Mouse (Mus musculus) embryonic facial prominence, embryonic 15.5 days (tissue): ENCODE measurements around the gene Rgn. TPM values are rescaled to one million over a fixed set of nuclear protein-coding genes. Genes with fewer than 3 reads are reported as not detected.

Source experiments
- ATAC-seq: fragments of 200-750 bp; cut with Nextera tagmentation; 2 replicates; pipeline ENCODE4 v1.8.0; 2017; ENCODE audit warnings: low read depth, moderate TSS enrichment; ENCODE audit not compliant: insufficient number of reproducible peaks, low FRiP score, low TSS enrichment
- H3K27ac ChIP-seq: fragments of 300-500 bp; sonication (generic); replicated peaks from 2 replicates; pipeline ENCODE4 v1.5.1; 2015; ENCODE audit warnings: mild to moderate bottlenecking, inconsistent platforms
- H3K27me3 ChIP-seq: fragments of 300-500 bp; sonication (generic); 2 replicates; pipeline ENCODE4 v1.6.1; 2015; ENCODE audit warnings: inconsistent platforms
- H3K36me3 ChIP-seq: fragments of 300-500 bp; sonication (generic); 2 replicates; pipeline ENCODE4 v1.6.1; 2015; ENCODE audit warnings: mild to moderate bottlenecking, inconsistent platforms
- H3K4me1 ChIP-seq: fragments of 300-500 bp; sonication (generic); 2 replicates; pipeline ENCODE4 v1.6.1; 2015; ENCODE audit warnings: inconsistent platforms
- H3K4me2 ChIP-seq: fragments of 300-500 bp; sonication (generic); replicated peaks from 2 replicates; pipeline ENCODE4 v1.6.1; 2015; ENCODE audit warnings: mild to moderate bottlenecking, inconsistent platforms
- H3K4me3 ChIP-seq: fragments of 300-500 bp; sonication (generic); replicated peaks from 2 replicates; pipeline ENCODE4 v1.5.1; 2015; ENCODE audit warnings: mild to moderate bottlenecking, inconsistent platforms
- H3K9ac ChIP-seq: fragments of 300-500 bp; sonication (generic); 2 replicates; pipeline ENCODE4 v1.6.1; 2015; ENCODE audit warnings: inconsistent platforms
- H3K9me3 ChIP-seq: fragments of 300-500 bp; sonication (generic); replicated peaks from 2 replicates; pipeline ENCODE4 v1.6.1; 2016; ENCODE audit warnings: inconsistent platforms
- WGBS: fragments of 180-500 bp; shearing (Covaris S2); methylation state at CpG from one replicate; pipeline ENCODE4 v1.1.7; 2015; 5-methylcytosine and 5-hydroxymethylcytosine counted together
- polyA plus RNA-seq: library from polyadenylated mRNA; unstranded; fragments of >200 nt; fragmentation: Nextera tagmentation; extraction: Ambion mirVana; gene quantifications from 2 replicates; pipeline ENCODE4 v1.2.1, GENCODE M21; 2015

Rgn gene
- polyA plus RNA-seq, 1 experiment from 2014 or later, result 0.29 TPM

- H3K27ac ChIP-seq, result no peak overlapping the region
- ATAC-seq, result no peak
- 54% methylated on average over 2 of the region's 2 CpGs for WGBS
These were observed 21.4 kb downstream of the Rgn start for GRCm38 (mm10) chrX:20571024-20571423.

GRCm38 (mm10) chrX:20572683-20573082 lies 23.1 kb downstream of the Rgn start:
- Histone ChIP-seq H3K4me3 (no peak overlapping the region), H3K36me3 (no peaks in the 10 kb centered on the region), H3K4me1 (no peaks in the 10 kb centered on the region), H3K4me2 (no peak overlapping the region), H3K27me3 (no peaks in the 10 kb centered on the region), H3K27ac (no peak overlapping the region), H3K9ac (no peak overlapping the region), H3K9me3 (no peaks in the 10 kb centered on the region)
- ATAC-seq, result no peak
- 73% methylated on average over 9 of the region's 9 CpGs for WGBS

More at GRCm38 (mm10) chrX:20571024-20571423, 21.4 kb downstream of the Rgn start:
- Histone ChIP-seq H3K36me3 (no peaks in the 10 kb centered on the region), H3K9ac (no peak overlapping the region), H3K4me1 (no peaks in the 10 kb centered on the region), H3K4me3 (no peak overlapping the region), H3K9me3 (no peaks in the 10 kb centered on the region), H3K4me2 (no peak overlapping the region), H3K27me3 (no peaks in the 10 kb centered on the region)

- Histone ChIP-seq H3K9me3 (no peaks in the 10 kb centered on the region), H3K27ac (no peak overlapping the region), H3K4me3 (no peak overlapping the region), H3K4me1 (no peaks in the 10 kb centered on the region), H3K9ac (no peak overlapping the region), H3K27me3 (no peaks in the 10 kb centered on the region), H3K36me3 (no peaks in the 10 kb centered on the region), H3K4me2 (no peak overlapping the region)
- 76% methylated on average over 4 of the region's 4 CpGs for WGBS
- no peak for ATAC-seq
These were observed 24.3 kb downstream of the Rgn start for GRCm38 (mm10) chrX:20573927-20574326.

GRCm38 (mm10) chrX:20587968-20588367 lies 38.4 kb downstream of the Rgn start:
- Histone ChIP-seq H3K9me3 (no peaks in the 10 kb centered on the region), H3K9ac (no peak overlapping the region), H3K4me3 (no peak overlapping the region), H3K4me2 (no peak overlapping the region), H3K27ac (no peak overlapping the region), H3K4me1 (no peaks in the 10 kb centered on the region), H3K36me3 (no peaks in the 10 kb centered on the region), H3K27me3 (no peaks in the 10 kb centered on the region)
- 24% methylated on average over 4 of the region's 4 CpGs for WGBS
- ATAC-seq, result no peak

- ATAC-seq, result no peak
- WGBS, result 79% methylated on average over 4 of the region's 4 CpGs
- Histone ChIP-seq H3K9me3 (no peaks in the 10 kb centered on the region), H3K36me3 (no peaks in the 10 kb centered on the region), H3K4me1 (no peaks in the 10 kb centered on the region), H3K4me3 (no peak overlapping the region), H3K27me3 (no peaks in the 10 kb centered on the region), H3K9ac (no peak overlapping the region), H3K27ac (no peak overlapping the region), H3K4me2 (no peak overlapping the region)
These were observed 58.9 kb downstream of the Rgn start for GRCm38 (mm10) chrX:20608500-20608899.

Other genes with a start within 250 kb of the Rgn start
- 16.3 TPM in 2 replicates for gene Rp2, start 185.3 kb upstream of the Rgn start, polyA plus RNA-seq
- gene Jade3, start 124.1 kb upstream of the Rgn start, polyA plus RNA-seq, result 4.8 and 5.3 TPM in 2 replicates
- gene Rbm10, start 67.7 kb downstream of the Rgn start, polyA plus RNA-seq, result 58.8 and 60.4 TPM in 2 replicates
- 222 and 231 TPM in 2 replicates for gene Ndufb11, start 67.8 kb downstream of the Rgn start, polyA plus RNA-seq
- gene Uba1, start 108.5 kb downstream of the Rgn start, polyA plus RNA-seq, result 188 and 195 TPM in 2 replicates
- 126 and 139 TPM in 2 replicates for gene Cdk16, start 138.2 kb downstream of the Rgn start, polyA plus RNA-seq
- 48.6 and 55.7 TPM in 2 replicates for gene Usp11, start 154.1 kb downstream of the Rgn start, polyA plus RNA-seq
- 111 and 122 TPM in 2 replicates for gene Araf, start 248.0 kb downstream of the Rgn start, polyA plus RNA-seq